Mouse (Mus musculus): ENCODE results near the gene Arid1b.
A peak's percentile ranks its signal among the peaks of the same experiment; 100 is the strongest.

- TF ChIP-seq CTCF (conservative IDR thresholded peaks at IDR 0.05 in 1 of 2, IDR thresholded peaks at IDR 0.05 in 1 of 2; ENCODE audit: low read depth in 2 of 2, low read length in 2 of 2) (no peak), BHLHE40 (IDR thresholded peaks at IDR 0.05; ENCODE audit: low read depth, low read length) (peak; percentile 59), POLR2A (IDR thresholded peaks at IDR 0.05; ENCODE audit: low read depth, low read length) (no peak), MAX (IDR thresholded peaks at IDR 0.05; ENCODE audit: low read length) (no peak), USF1 (IDR thresholded peaks at IDR 0.05; ENCODE audit: low read depth, low read length) (no peak), EP300 (IDR thresholded peaks at IDR 0.05; ENCODE audit: low read length) (peak; percentile 83), MEF2A (IDR thresholded peaks at IDR 0.05; ENCODE audit: borderline replicate concordance, low read depth, low read length) (peak; percentile 71)
Measured at GRCm38 (mm10) chr17:5125856-5126806, 132.0 kb downstream of the Arid1b start.

Measured in CH12.LX (cell line).